Mouse (Mus musculus) heart, embryonic 12.5 days (tissue): Measurements from ENCODE around the gene Tank. TPM values are rescaled to one million over a fixed set of nuclear protein-coding genes. Genes with fewer than 3 reads are reported as not detected.

Experiments used
- ATAC-seq: fragments of 200-750 bp; cut with Nextera tagmentation; 2 replicates; pipeline ENCODE4 v1.8.0; 2017; ENCODE audit warnings: moderate TSS enrichment, moderate library complexity; ENCODE audit not compliant: insufficient number of reproducible peaks, low FRiP score
- H3K27ac ChIP-seq: fragments of 300-500 bp; sonication (generic); 2 replicates; pipeline ENCODE4 v1.5.1; 2016; ENCODE audit warnings: mild to moderate bottlenecking, moderate library complexity; ENCODE audit not compliant: poor library complexity, severe bottlenecking
- H3K27me3 ChIP-seq: fragments of 300-500 bp; sonication (generic); replicated peaks from 2 replicates; pipeline ENCODE4 v1.6.1; 2016; ENCODE audit warnings: mild to moderate bottlenecking, moderate library complexity
- H3K36me3 ChIP-seq: fragments of 300-500 bp; sonication (generic); 2 replicates; pipeline ENCODE4 v1.6.1; 2016; ENCODE audit warnings: mild to moderate bottlenecking, moderate library complexity
- H3K4me1 ChIP-seq: fragments of 300-500 bp; sonication (generic); replicated peaks from 2 replicates; pipeline ENCODE4 v1.6.1; 2016; ENCODE audit warnings: mild to moderate bottlenecking
- H3K4me2 ChIP-seq: fragments of 300-500 bp; sonication (generic); 2 replicates; pipeline ENCODE4 v1.6.1; 2016; ENCODE audit warnings: mild to moderate bottlenecking, moderate library complexity
- H3K4me3 ChIP-seq: fragments of 300-500 bp; sonication (generic); 2 replicates; pipeline ENCODE4 v1.5.1; 2016; ENCODE audit warnings: mild to moderate bottlenecking
- H3K9ac ChIP-seq: fragments of 300-500 bp; sonication (generic); 2 replicates; pipeline ENCODE4 v1.6.1; 2016; ENCODE audit warnings: mild to moderate bottlenecking, moderate library complexity
- H3K9me3 ChIP-seq: fragments of 300-500 bp; sonication (generic); replicated peaks from 2 replicates; pipeline ENCODE4 v1.6.1; 2016; ENCODE audit warnings: mild to moderate bottlenecking, moderate library complexity
- WGBS: fragments of 180-500 bp; shearing (Covaris S2); methylation state at CpG from one replicate; pipeline ENCODE4 v1.1.7; 2016; 5-methylcytosine and 5-hydroxymethylcytosine counted together
- polyA plus RNA-seq: library from polyadenylated mRNA; unstranded; fragments of >200 nt; fragmentation: Nextera tagmentation; extraction: Ambion mirVana; gene quantifications from 2 replicates; pipeline ENCODE4 v1.2.1, GENCODE M21; 2016

Tank gene
- polyA plus RNA-seq, result 25.0 and 28.0 TPM in 2 replicates

- Histone ChIP-seq H3K4me3 (no peak within 1 kb of the TSS), H3K36me3 (no peaks in the 10 kb centered on the region), H3K4me1 (no peaks in the 10 kb centered on the region), H3K9ac (no peak within 1 kb of the TSS), H3K27me3 (no peaks in the 10 kb centered on the region), H3K27ac (no peak within 1 kb of the TSS), H3K4me2 (no peak within 1 kb of the TSS), H3K9me3 (no peaks in the 10 kb centered on the region)
- ATAC-seq, result no peak
- 81% methylated on average over 10 of the region's 10 CpGs for WGBS
Measured at GRCm38 (mm10) chr2:61578433-61578832, at the start of gene Tank. Gene Tank (plus strand): TSS chr2:61578585.

GRCm38 (mm10) chr2:61532326-61532725 is 46.1 kb upstream of the Tank start:
- Histone ChIP-seq H3K9ac (no peak overlapping the region), H3K4me3 (no peak overlapping the region), H3K4me2 (no peak overlapping the region), H3K36me3 (no peaks in the 10 kb centered on the region), H3K27me3 (no peaks in the 10 kb centered on the region), H3K27ac (no peak overlapping the region), H3K9me3 (no peaks in the 10 kb centered on the region), H3K4me1 (no peaks in the 10 kb centered on the region)
- 79% methylated on average over 3 of the region's 3 CpGs for WGBS
- no peak for ATAC-seq

GRCm38 (mm10) chr2:61533131-61533530 is 45.3 kb upstream of the Tank start:
- no peaks in the 10 kb centered on the region for H3K36me3 ChIP-seq
- no peaks in the 10 kb centered on the region for H3K9me3 ChIP-seq
- no peak overlapping the region for H3K4me2 ChIP-seq
- H3K4me3 ChIP-seq, result no peak overlapping the region
- H3K9ac ChIP-seq, result no peak overlapping the region
- H3K4me1 ChIP-seq, result no peaks in the 10 kb centered on the region
- WGBS, result 67% methylated on average over 2 of the region's 2 CpGs
- ATAC-seq, result no peak
- no peak overlapping the region for H3K27ac ChIP-seq
- H3K27me3 ChIP-seq, result no peaks in the 10 kb centered on the region

GRCm38 (mm10) chr2:61536901-61537300 is 41.5 kb upstream of the Tank start:
- Histone ChIP-seq H3K4me2 (no peak overlapping the region), H3K27me3 (no peaks in the 10 kb centered on the region), H3K4me3 (no peak overlapping the region), H3K9me3 (no peaks in the 10 kb centered on the region), H3K36me3 (no peaks in the 10 kb centered on the region), H3K4me1 (no peaks in the 10 kb centered on the region), H3K27ac (no peak overlapping the region), H3K9ac (no peak overlapping the region)
- 65% methylated on average over 2 of the region's 2 CpGs for WGBS
- no peak for ATAC-seq

- H3K4me2 ChIP-seq, result no peak overlapping the region
- no peak overlapping the region for H3K9ac ChIP-seq
- no peak overlapping the region for H3K27ac ChIP-seq
- H3K9me3 ChIP-seq, result no peaks in the 10 kb centered on the region
- ATAC-seq, result no peak
- no peaks in the 10 kb centered on the region for H3K4me1 ChIP-seq
- H3K27me3 ChIP-seq, result no peaks in the 10 kb centered on the region
- 26% methylated on average over 2 of the region's 2 CpGs for WGBS
- H3K4me3 ChIP-seq, result no peak overlapping the region
- no peaks in the 10 kb centered on the region for H3K36me3 ChIP-seq
Measured at GRCm38 (mm10) chr2:61539378-61539777, 39.0 kb upstream of the Tank start.

- WGBS, result 76% methylated on average over 2 of the region's 2 CpGs
- ATAC-seq, result no peak
- Histone ChIP-seq H3K27me3 (no peaks in the 10 kb centered on the region), H3K4me1 (no peaks in the 10 kb centered on the region), H3K27ac (no peak overlapping the region), H3K4me2 (no peak overlapping the region), H3K9me3 (no peaks in the 10 kb centered on the region), H3K4me3 (no peak overlapping the region), H3K9ac (no peak overlapping the region), H3K36me3 (no peaks in the 10 kb centered on the region)
Measured at GRCm38 (mm10) chr2:61542426-61542825, 36.0 kb upstream of the Tank start.

GRCm38 (mm10) chr2:61545666-61546065 is 32.7 kb upstream of the Tank start:
- H3K4me2 ChIP-seq, result no peak overlapping the region
- no peaks in the 10 kb centered on the region for H3K4me1 ChIP-seq
- no peak overlapping the region for H3K27ac ChIP-seq
- WGBS, result 76% methylated on average over 3 of the region's 3 CpGs
- no peaks in the 10 kb centered on the region for H3K36me3 ChIP-seq
- no peak for ATAC-seq
- H3K9me3 ChIP-seq, result no peaks in the 10 kb centered on the region
- H3K9ac ChIP-seq, result no peak overlapping the region
- no peaks in the 10 kb centered on the region for H3K27me3 ChIP-seq
- H3K4me3 ChIP-seq, result no peak overlapping the region

GRCm38 (mm10) chr2:61548021-61548420 is 30.4 kb upstream of the Tank start:
- no peaks in the 10 kb centered on the region for H3K36me3 ChIP-seq
- no peak overlapping the region for H3K27ac ChIP-seq
- no peaks in the 10 kb centered on the region for H3K4me1 ChIP-seq
- ATAC-seq, result no peak
- WGBS, result 46% methylated on average over 2 of the region's 2 CpGs
- H3K4me2 ChIP-seq, result no peak overlapping the region
- no peaks in the 10 kb centered on the region for H3K27me3 ChIP-seq
- no peaks in the 10 kb centered on the region for H3K9me3 ChIP-seq
- no peak overlapping the region for H3K4me3 ChIP-seq
- no peak overlapping the region for H3K9ac ChIP-seq

- no peak for ATAC-seq
Measured at GRCm38 (mm10) chr2:61551680-61552079, 26.7 kb upstream of the Tank start.

GRCm38 (mm10) chr2:61555367-61555766 is 23.0 kb upstream of the Tank start:
- Histone ChIP-seq H3K4me1 (no peaks in the 10 kb centered on the region), H3K36me3 (no peaks in the 10 kb centered on the region), H3K9ac (no peak overlapping the region), H3K27me3 (no peaks in the 10 kb centered on the region), H3K4me3 (no peak overlapping the region), H3K9me3 (no peaks in the 10 kb centered on the region), H3K4me2 (no peak overlapping the region), H3K27ac (no peak overlapping the region)
- 82% methylated on average over 7 of the region's 7 CpGs for WGBS
- ATAC-seq, result no peak

More at GRCm38 (mm10) chr2:61551680-61552079, 26.7 kb upstream of the Tank start:
- H3K4me1 ChIP-seq, result no peaks in the 10 kb centered on the region
- no peaks in the 10 kb centered on the region for H3K9me3 ChIP-seq
- no peak overlapping the region for H3K9ac ChIP-seq
- no peaks in the 10 kb centered on the region for H3K36me3 ChIP-seq
- no peak overlapping the region for H3K27ac ChIP-seq
- no peak overlapping the region for H3K4me2 ChIP-seq
- 81% methylated on average over 5 of the region's 5 CpGs for WGBS
- no peaks in the 10 kb centered on the region for H3K27me3 ChIP-seq
- no peak overlapping the region for H3K4me3 ChIP-seq

GRCm38 (mm10) chr2:61555825-61556224 is 22.6 kb upstream of the Tank start:
- ATAC-seq, result no peak
- H3K4me1 ChIP-seq, result no peaks in the 10 kb centered on the region
- no peak overlapping the region for H3K27ac ChIP-seq
- no peak overlapping the region for H3K4me3 ChIP-seq
- H3K9me3 ChIP-seq, result no peaks in the 10 kb centered on the region
- H3K27me3 ChIP-seq, result no peaks in the 10 kb centered on the region
- no peak overlapping the region for H3K4me2 ChIP-seq
- 74% methylated on average over 2 of the region's 2 CpGs for WGBS
- H3K9ac ChIP-seq, result no peak overlapping the region
- H3K36me3 ChIP-seq, result no peaks in the 10 kb centered on the region

GRCm38 (mm10) chr2:61556639-61557038 is 21.7 kb upstream of the Tank start:
- Histone ChIP-seq H3K9me3 (no peaks in the 10 kb centered on the region), H3K4me3 (no peak overlapping the region), H3K36me3 (no peaks in the 10 kb centered on the region), H3K27me3 (no peaks in the 10 kb centered on the region), H3K27ac (no peak overlapping the region), H3K9ac (no peak overlapping the region), H3K4me2 (no peak overlapping the region), H3K4me1 (no peaks in the 10 kb centered on the region)
- ATAC-seq, result no peak
- 70% methylated on average over 3 of the region's 3 CpGs for WGBS
